Mouse (Mus musculus): ENCODE measurements around the gene Nrbf2.

- no peak for TF ChIP-seq POLR2A (IDR thresholded peaks at IDR 0.05; ENCODE audit: borderline replicate concordance, extremely low read depth, low read depth, low read length)
- no peak for TF ChIP-seq CTCF (IDR thresholded peaks at IDR 0.05; ENCODE audit: insufficient read depth, low read length)
Observed at GRCm38 (mm10) chr10:67309483-67310138, 24.5 kb upstream of the Nrbf2 start.

Measured in lung, adult 2 months (tissue).